Mouse (Mus musculus): ENCODE measurements around the gene Nfia. TPM values are rescaled to one million over a fixed set of nuclear protein-coding genes. Genes with fewer than 3 reads are reported as not detected.
A peak's percentile ranks its signal among the peaks of the same experiment; 100 is the strongest.

The Nfia gene
- polyA plus RNA-seq, 1 experiment from 2014 or later = 37.2 TPM

- DNase-seq = no peak
- 2% methylated on average over 10 of the region's 10 CpGs for WGBS
- H3K27me3 ChIP-seq (ENCODE audit: control insufficient read depth, insufficient read depth, low read length) = peaks cover 37% of the 10 kb centered on the region; the same call in 1 of the 2 replicates
Measured at GRCm38 (mm10) chr4:97776388-97777080, 4.0 kb downstream of the Nfia start.

GRCm38 (mm10) chr4:97777081-97777705 is 4.7 kb downstream of the Nfia start:
- peak; percentile 56 for ATAC-seq (ENCODE audit: low FRiP score, low TSS enrichment)
- Histone ChIP-seq H3K36me3 (ENCODE audit: control insufficient read depth, insufficient read depth, low read length) (no peaks in the 10 kb centered on the region), H3K9ac (replicated peaks; ENCODE audit: low read length) (peak overlapping the region; percentile 80), H3K4me2 (ENCODE audit: low read length) (peak overlapping the region; percentile 90), H3K9me3 (ENCODE audit: control insufficient read depth, low read length) (no peaks in the 10 kb centered on the region), H3K27me3 (ENCODE audit: control insufficient read depth, insufficient read depth, low read length) (peaks cover 37% of the 10 kb centered on the region; the same call in 1 of the 2 replicates), H3K4me3 (replicated peaks; ENCODE audit: low read depth, low read length) (peak overlapping the region; percentile 75), H3K4me1 (ENCODE audit: control insufficient read depth, insufficient read depth, low read length) (peaks cover 6% of the 10 kb centered on the region; the same call in 1 of the 2 replicates), H3K27ac (replicated peaks; ENCODE audit: low read depth, low read length) (peak overlapping the region; percentile 84)
- under 1% methylated on average over 59 of the region's 77 CpGs for WGBS
- peak; percentile 79 for DNase-seq

More at GRCm38 (mm10) chr4:97776388-97777080, 4.0 kb downstream of the Nfia start:
- Histone ChIP-seq H3K4me3 (replicated peaks; ENCODE audit: low read depth, low read length) (peak overlapping the region; percentile 75), H3K9ac (replicated peaks; ENCODE audit: low read length) (peak overlapping the region; percentile 80), H3K9me3 (ENCODE audit: control insufficient read depth, low read length) (no peaks in the 10 kb centered on the region), H3K4me2 (ENCODE audit: low read length) (peak overlapping the region; percentile 90), H3K36me3 (ENCODE audit: control insufficient read depth, insufficient read depth, low read length) (no peaks in the 10 kb centered on the region), H3K4me1 (ENCODE audit: control insufficient read depth, insufficient read depth, low read length) (peaks cover 7% of the 10 kb centered on the region; the same call in 1 of the 2 replicates), H3K27ac (replicated peaks; ENCODE audit: low read depth, low read length) (peak overlapping the region; percentile 84)
- no peak for ATAC-seq (ENCODE audit: low FRiP score, low TSS enrichment)

- DNase-seq (peak; percentile 83), ATAC-seq (ENCODE audit: low FRiP score, low TSS enrichment) (peak; percentile 66)
- H3K36me3 ChIP-seq (ENCODE audit: control insufficient read depth, insufficient read depth, low read length) = no peaks in the 10 kb centered on the region
- H3K9ac ChIP-seq (replicated peaks; ENCODE audit: low read length) = peak within 1 kb of the TSS; percentile 80
- under 1% methylated on average over 37 of the region's 37 CpGs for WGBS
- peak within 1 kb of the TSS; percentile 75 for H3K4me3 ChIP-seq (replicated peaks; ENCODE audit: low read depth, low read length)
- H3K9me3 ChIP-seq (ENCODE audit: control insufficient read depth, low read length) = no peaks in the 10 kb centered on the region
- H3K27me3 ChIP-seq (ENCODE audit: control insufficient read depth, insufficient read depth, low read length) = peaks cover 42% of the 10 kb centered on the region; the same call in 1 of the 2 replicates
- H3K4me2 ChIP-seq (ENCODE audit: low read length) = peak within 1 kb of the TSS; percentile 90
- peak within 1 kb of the TSS; percentile 84 for H3K27ac ChIP-seq (replicated peaks; ENCODE audit: low read depth, low read length)
- peaks cover 6% of the 10 kb centered on the region; the same call in 1 of the 2 replicates for H3K4me1 ChIP-seq (ENCODE audit: control insufficient read depth, insufficient read depth, low read length)
Measured at GRCm38 (mm10) chr4:97777706-97778176, 5.2 kb downstream of the Nfia start, which contains the start of gene E130114P18Rik. E130114P18Rik (minus strand) TSS chr4:97778078.

GRCm38 (mm10) chr4:97778211-97779002 is 5.9 kb downstream of the Nfia start:
- Histone ChIP-seq H3K27me3 (ENCODE audit: control insufficient read depth, insufficient read depth, low read length) (peaks cover 46% of the 10 kb centered on the region), H3K36me3 (ENCODE audit: control insufficient read depth, insufficient read depth, low read length) (peaks cover 3% of the 10 kb centered on the region; the same call in 1 of the 2 replicates), H3K4me3 (replicated peaks; ENCODE audit: low read depth, low read length) (peak overlapping the region; percentile 75), H3K27ac (replicated peaks; ENCODE audit: low read depth, low read length) (peak overlapping the region; percentile 84), H3K4me2 (ENCODE audit: low read length) (peak overlapping the region; percentile 90), H3K4me1 (ENCODE audit: control insufficient read depth, insufficient read depth, low read length) (peaks cover 6% of the 10 kb centered on the region; the same call in 1 of the 2 replicates), H3K9me3 (ENCODE audit: control insufficient read depth, low read length) (no peaks in the 10 kb centered on the region), H3K9ac (replicated peaks; ENCODE audit: low read length) (peak overlapping the region; percentile 80)
- WGBS = 0% methylated on average over 87 of the region's 94 CpGs
- ATAC-seq (ENCODE audit: low FRiP score, low TSS enrichment) = peak; percentile 28; the same call in 1 of the 2 replicates
- peak; percentile 57 for DNase-seq

- peak overlapping the region; percentile 80 for H3K9ac ChIP-seq (replicated peaks; ENCODE audit: low read length)
- H3K4me3 ChIP-seq (replicated peaks; ENCODE audit: low read depth, low read length) = peak overlapping the region; percentile 75
- no peak for ATAC-seq (ENCODE audit: low FRiP score, low TSS enrichment)
- H3K9me3 ChIP-seq (ENCODE audit: control insufficient read depth, low read length) = no peaks in the 10 kb centered on the region
- 0 out of 2 replicates have a peak, but pooled peaks cover 3% of the 10 kb centered on the region for H3K4me1 ChIP-seq (ENCODE audit: control insufficient read depth, insufficient read depth, low read length)
- WGBS = 7% methylated on average over 18 of the region's 18 CpGs
- H3K4me2 ChIP-seq (ENCODE audit: low read length) = peak overlapping the region; percentile 90
- H3K27ac ChIP-seq (replicated peaks; ENCODE audit: low read depth, low read length) = peak overlapping the region; percentile 84
- peak; percentile 54 for DNase-seq
- peaks cover 50% of the 10 kb centered on the region for H3K27me3 ChIP-seq (ENCODE audit: control insufficient read depth, insufficient read depth, low read length)
- peaks cover 8% of the 10 kb centered on the region; the same call in 1 of the 2 replicates for H3K36me3 ChIP-seq (ENCODE audit: control insufficient read depth, insufficient read depth, low read length)
Measured at GRCm38 (mm10) chr4:97779003-97779930, 6.7 kb downstream of the Nfia start.

- ATAC-seq (ENCODE audit: low FRiP score, low TSS enrichment) (no peak), DNase-seq (no peak)
- peaks cover 8% of the 10 kb centered on the region; the same call in 1 of the 2 replicates for H3K36me3 ChIP-seq (ENCODE audit: control insufficient read depth, insufficient read depth, low read length)
- 0 out of 2 replicates have a peak overlapping the region, but pooled peaks have one; percentile 32 for H3K27ac ChIP-seq (replicated peaks; ENCODE audit: low read depth, low read length)
- H3K4me3 ChIP-seq (replicated peaks; ENCODE audit: low read depth, low read length) = peak overlapping the region; percentile 75
- H3K4me2 ChIP-seq (ENCODE audit: low read length) = peak overlapping the region; percentile 90
- WGBS = 31% methylated on average over 7 of the region's 7 CpGs
- H3K27me3 ChIP-seq (ENCODE audit: control insufficient read depth, insufficient read depth, low read length) = peaks cover 45% of the 10 kb centered on the region
- H3K4me1 ChIP-seq (ENCODE audit: control insufficient read depth, insufficient read depth, low read length) = 0 out of 2 replicates have a peak, but pooled peaks cover 3% of the 10 kb centered on the region
- H3K9ac ChIP-seq (replicated peaks; ENCODE audit: low read length) = no peak overlapping the region; the same call in 1 of the 2 replicates
- no peaks in the 10 kb centered on the region for H3K9me3 ChIP-seq (ENCODE audit: control insufficient read depth, low read length)
Measured at GRCm38 (mm10) chr4:97780024-97780423, 7.5 kb downstream of the Nfia start.

- Histone ChIP-seq H3K4me3 (replicated peaks; ENCODE audit: low read depth, low read length) (peak overlapping the region; percentile 75; the same call in 1 of the 2 replicates), H3K36me3 (ENCODE audit: control insufficient read depth, insufficient read depth, low read length) (peaks cover 8% of the 10 kb centered on the region; the same call in 1 of the 2 replicates), H3K27ac (replicated peaks; ENCODE audit: low read depth, low read length) (no peak overlapping the region), H3K9ac (replicated peaks; ENCODE audit: low read length) (no peak overlapping the region), H3K4me2 (ENCODE audit: low read length) (peak overlapping the region; percentile 90), H3K4me1 (ENCODE audit: control insufficient read depth, insufficient read depth, low read length) (0 out of 2 replicates have a peak, but pooled peaks cover 2% of the 10 kb centered on the region), H3K27me3 (ENCODE audit: control insufficient read depth, insufficient read depth, low read length) (peaks cover 40% of the 10 kb centered on the region), H3K9me3 (ENCODE audit: control insufficient read depth, low read length) (no peaks in the 10 kb centered on the region)
- DNase-seq = no peak
- no peak for ATAC-seq (ENCODE audit: low FRiP score, low TSS enrichment)
- WGBS = 69% methylated on average over 7 of the region's 7 CpGs
Measured at GRCm38 (mm10) chr4:97780666-97781435, 8.3 kb downstream of the Nfia start.

Data from midbrain, embryonic 14.5 days (tissue).